Comparison of ENCODE assay signal across 17 mouse cellular contexts in the genomic region with DNA sequence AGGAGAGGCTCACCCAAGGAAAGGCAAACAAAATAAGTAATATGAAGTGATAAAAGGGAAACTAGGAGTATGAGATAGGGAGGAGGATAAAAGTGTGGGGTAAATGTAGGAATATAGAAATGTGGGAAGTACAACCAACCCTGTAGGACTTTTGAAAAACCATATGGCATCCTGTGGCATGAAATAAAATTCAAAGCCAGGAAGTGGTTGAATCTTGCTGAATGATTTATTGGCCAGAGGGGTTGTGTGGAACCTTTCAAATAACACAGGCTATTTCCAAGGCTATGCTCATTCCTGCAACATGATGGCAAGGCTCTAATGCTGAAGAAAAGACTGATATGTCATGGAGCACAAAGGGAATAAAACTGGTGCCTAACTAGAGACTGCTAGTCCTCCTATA.
DNase-seq lines count a peak whose midpoint lies in the region; ATAC-seq lines count a peak whose summit lies in the region.
"Had no signal": no experiment of that assay in that cellular context is flagged by ENCODE, and none has a peak within 500 bp of the region (broad histone marks: within the 10 kb centered on the region; RNA-seq: fewer than 3 reads in every experiment).

No protein-coding gene starts in this region.

- ATAC-seq in common myeloid progenitor, adult 5-6 weeks (replicated peaks; ENCODE audit: low read depth, poor library complexity, severe bottlenecking), result peak; percentile 54
- peak; percentile 94 for ATAC-seq in hematopoietic stem cell, adult 5-6 weeks (replicated peaks in 1 of 2; ENCODE audit: insufficient read depth in 1 of 2, low FRiP score in 2 of 2, low TSS enrichment in 1 of 2, low read depth in 1 of 2, poor library complexity in 2 of 2, severe bottlenecking in 2 of 2)
- ATAC-seq: activated CD4-positive, CD25-positive, alpha-beta regulatory T cell, adult 4 months; CD4-positive, CD25-positive, alpha-beta regulatory T cell, adult 4 months; Patski had no signal

- DNase-seq in cerebellum, adult 18-20 months, result no peak
- no peak for DNase-seq in right cerebral cortex, postnatal 25 days
- DNase-seq: adrenal gland, adult 2 months; adrenal gland, adult 8-10 months; adrenal gland, postnatal 10 days; adrenal gland, postnatal 14 days; adrenal gland, postnatal 25 days; adrenal gland, postnatal 36 days; B cell, adult 2 months; cerebellum, adult 11 months; cerebellum, adult 11-12 months; cerebellum, adult 2 months had no signal
